Mouse (Mus musculus): ENCODE data around the gene Cyp4v3. TPM values are rescaled to one million over a fixed set of nuclear protein-coding genes. Genes with fewer than 3 reads are reported as not detected.

Gene Cyp4v3
- polyA plus RNA-seq, 1 experiment from 2014 or later: 1.4 TPM

DNA sequence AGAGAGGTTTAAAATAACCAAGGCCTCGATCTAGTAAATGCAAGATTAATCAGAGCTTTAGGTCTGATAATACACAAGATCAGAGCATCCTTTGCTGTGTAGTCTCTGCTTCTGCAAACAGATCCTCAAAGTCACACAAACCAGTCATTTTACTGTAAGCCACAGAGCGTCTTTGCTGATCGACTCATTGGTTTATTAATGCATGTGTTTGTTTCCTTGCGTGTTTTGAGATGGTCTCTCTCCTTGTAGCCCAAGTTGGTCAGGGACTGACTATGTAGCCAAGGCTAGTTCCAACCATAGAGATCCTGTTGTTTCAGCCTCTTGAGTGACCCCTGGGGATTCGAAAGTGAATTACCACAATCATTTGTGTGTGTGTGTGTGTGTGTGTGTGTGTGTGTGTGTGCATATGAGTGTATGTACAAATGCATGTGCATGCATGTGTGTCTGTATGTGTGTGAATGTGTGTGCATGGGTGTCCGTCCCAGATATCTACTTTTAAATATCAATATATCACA is 26.1 kb upstream of the Cyp4v3 start:
- Histone ChIP-seq H3K4me1 (replicated peaks; ENCODE audit: control insufficient read depth, insufficient read depth, low read length) (peaks cover 8% of the 10 kb centered on the region; the same call in 1 of the 2 replicates), H3K27me3 (replicated peaks; ENCODE audit: control insufficient read depth, insufficient read depth, low read length) (no peaks in the 10 kb centered on the region), H3K4me3 (ENCODE audit: low read depth, low read length) (peak overlapping the region; percentile 60; the same call in 1 of the 2 replicates), H3K36me3 (ENCODE audit: control insufficient read depth, insufficient read depth, low read length) (no peaks in the 10 kb centered on the region), H3K4me2 (ENCODE audit: low read length) (peak overlapping the region; percentile 87), H3K9me3 (ENCODE audit: control insufficient read depth, low read length) (no peaks in the 10 kb centered on the region), H3K27ac (ENCODE audit: low read depth) (no peak overlapping the region), H3K9ac (ENCODE audit: low read length) (peak overlapping the region; percentile 82; the same call in 1 of the 2 replicates)
- WGBS: 81% methylated on average over 6 of the region's 6 CpGs
- no peak for ATAC-seq (replicated peaks; ENCODE audit: low FRiP score, low TSS enrichment, low read depth)
- DNase-seq (ENCODE audit: low spot score): no peak

DNA sequence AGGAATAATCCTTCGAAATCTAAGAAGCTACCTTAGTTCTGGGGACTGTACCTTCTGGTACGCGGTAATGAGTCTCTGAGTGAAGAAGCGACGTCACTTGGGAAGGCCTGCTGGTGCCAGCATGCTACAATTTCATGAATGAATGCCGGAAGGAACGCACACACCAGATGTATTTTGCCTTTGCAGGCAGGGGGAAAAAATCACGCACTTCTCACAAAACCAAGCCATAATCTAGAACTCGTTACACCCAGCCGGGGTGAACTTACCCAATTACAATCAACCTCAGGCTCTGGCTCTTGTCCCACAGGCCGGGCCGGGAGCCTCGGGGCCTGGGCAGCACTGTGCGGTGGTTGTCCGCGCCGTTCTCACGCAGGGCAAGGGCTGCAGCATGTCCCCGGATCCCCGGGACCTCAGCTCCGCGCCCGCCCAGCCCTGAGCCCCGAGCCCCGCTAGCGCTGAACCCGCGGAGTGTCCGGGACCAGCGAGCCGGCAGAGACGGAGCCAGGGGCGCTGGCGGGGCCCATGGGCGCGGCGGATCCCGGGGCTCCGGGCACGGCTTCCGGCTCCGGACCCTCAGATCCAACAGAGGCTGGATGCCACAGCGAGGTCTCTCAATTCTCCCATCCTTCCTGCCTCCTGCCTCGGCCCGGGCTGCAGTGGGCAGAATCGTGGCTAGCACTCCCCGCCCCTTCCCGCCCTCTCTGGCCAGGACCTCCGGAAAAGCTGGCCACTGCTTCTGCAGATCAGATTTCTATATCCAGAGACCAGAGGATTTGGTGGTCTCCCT is 25.3 kb upstream of the Cyp4v3 start:
- Histone ChIP-seq H3K9ac (ENCODE audit: low read length) (peak overlapping the region; percentile 82), H3K4me1 (replicated peaks; ENCODE audit: control insufficient read depth, insufficient read depth, low read length) (peaks cover 8% of the 10 kb centered on the region; the same call in 1 of the 2 replicates), H3K9me3 (ENCODE audit: control insufficient read depth, low read length) (no peaks in the 10 kb centered on the region), H3K4me2 (ENCODE audit: low read length) (peak overlapping the region; percentile 87), H3K27me3 (replicated peaks; ENCODE audit: control insufficient read depth, insufficient read depth, low read length) (no peaks in the 10 kb centered on the region), H3K36me3 (ENCODE audit: control insufficient read depth, insufficient read depth, low read length) (peaks cover 7% of the 10 kb centered on the region), H3K27ac (ENCODE audit: low read depth) (0 out of 2 replicates have a peak overlapping the region, but pooled peaks have one; percentile 43), H3K4me3 (ENCODE audit: low read depth, low read length) (peak overlapping the region; percentile 60)
- 3% methylated on average over 48 of the region's 49 CpGs for WGBS
- ATAC-seq (replicated peaks; ENCODE audit: low FRiP score, low TSS enrichment, low read depth): peak; percentile 50
- peak; percentile 80 for DNase-seq (ENCODE audit: low spot score)

- Histone ChIP-seq H3K27ac (ENCODE audit: low read depth) (peak overlapping the region; percentile 23; the same call in 1 of the 2 replicates), H3K36me3 (ENCODE audit: control insufficient read depth, insufficient read depth, low read length) (peaks cover 18% of the 10 kb centered on the region), H3K4me1 (replicated peaks; ENCODE audit: control insufficient read depth, insufficient read depth, low read length) (peaks cover 8% of the 10 kb centered on the region; the same call in 1 of the 2 replicates), H3K4me2 (ENCODE audit: low read length) (no peak overlapping the region), H3K4me3 (ENCODE audit: low read depth, low read length) (no peak overlapping the region), H3K27me3 (replicated peaks; ENCODE audit: control insufficient read depth, insufficient read depth, low read length) (no peaks in the 10 kb centered on the region), H3K9ac (ENCODE audit: low read length) (no peak overlapping the region), H3K9me3 (ENCODE audit: control insufficient read depth, low read length) (no peaks in the 10 kb centered on the region)
- 80% methylated on average over 6 of the region's 6 CpGs for WGBS
- DNase-seq (ENCODE audit: low spot score): no peak
- no peak for ATAC-seq (replicated peaks; ENCODE audit: low FRiP score, low TSS enrichment, low read depth)
Measured at GRCm38 (mm10) chr8:45355809-45356208, 22.8 kb upstream of the Cyp4v3 start.

- DNase-seq (ENCODE audit: low spot score): peak; percentile 92
- peak; percentile 53; the same call in 1 of the 2 replicates for ATAC-seq (replicated peaks; ENCODE audit: low FRiP score, low TSS enrichment, low read depth)
- Histone ChIP-seq H3K9me3 (ENCODE audit: control insufficient read depth, low read length) (no peaks in the 10 kb centered on the region), H3K4me2 (ENCODE audit: low read length) (no peak overlapping the region), H3K4me1 (replicated peaks; ENCODE audit: control insufficient read depth, insufficient read depth, low read length) (no peaks in the 10 kb centered on the region), H3K36me3 (ENCODE audit: control insufficient read depth, insufficient read depth, low read length) (peaks cover 31% of the 10 kb centered on the region), H3K9ac (ENCODE audit: low read length) (no peak overlapping the region), H3K27me3 (replicated peaks; ENCODE audit: control insufficient read depth, insufficient read depth, low read length) (no peaks in the 10 kb centered on the region), H3K27ac (ENCODE audit: low read depth) (no peak overlapping the region), H3K4me3 (ENCODE audit: low read depth, low read length) (no peak overlapping the region)
- WGBS: 19% methylated on average over 6 of the region's 6 CpGs
Measured at GRCm38 (mm10) chr8:45345031-45345430, 12.0 kb upstream of the Cyp4v3 start.

DNA sequence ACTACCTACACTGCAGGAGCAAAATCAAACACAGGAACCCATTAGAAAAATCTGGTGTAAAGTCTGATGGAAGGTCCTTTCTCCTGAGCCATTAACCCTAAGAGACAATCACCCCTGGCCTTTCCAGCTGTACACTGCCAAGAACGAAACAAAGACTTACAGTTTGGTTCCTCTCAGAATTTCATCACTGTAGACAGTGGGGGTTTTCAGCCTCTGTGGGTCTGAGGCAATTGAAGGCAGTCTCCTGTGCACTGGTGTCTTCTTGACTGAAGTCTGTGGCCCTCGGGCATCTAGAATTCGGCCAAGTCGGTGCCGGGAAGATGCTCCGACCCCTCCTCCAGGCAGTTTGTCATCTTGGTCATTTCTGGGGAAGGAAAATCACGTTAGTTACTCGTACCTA is 11.3 kb upstream of the Cyp4v3 start:
- Histone ChIP-seq H3K36me3 (ENCODE audit: control insufficient read depth, insufficient read depth, low read length) (peaks cover 35% of the 10 kb centered on the region), H3K9me3 (ENCODE audit: control insufficient read depth, low read length) (no peaks in the 10 kb centered on the region), H3K4me3 (ENCODE audit: low read depth, low read length) (no peak overlapping the region), H3K4me1 (replicated peaks; ENCODE audit: control insufficient read depth, insufficient read depth, low read length) (no peaks in the 10 kb centered on the region), H3K4me2 (ENCODE audit: low read length) (no peak overlapping the region), H3K9ac (ENCODE audit: low read length) (no peak overlapping the region), H3K27me3 (replicated peaks; ENCODE audit: control insufficient read depth, insufficient read depth, low read length) (no peaks in the 10 kb centered on the region), H3K27ac (ENCODE audit: low read depth) (no peak overlapping the region)
- peak; percentile 23 for DNase-seq (ENCODE audit: low spot score)
- 92% methylated on average over 8 of the region's 8 CpGs for WGBS
- no peak for ATAC-seq (replicated peaks; ENCODE audit: low FRiP score, low TSS enrichment, low read depth)

DNA sequence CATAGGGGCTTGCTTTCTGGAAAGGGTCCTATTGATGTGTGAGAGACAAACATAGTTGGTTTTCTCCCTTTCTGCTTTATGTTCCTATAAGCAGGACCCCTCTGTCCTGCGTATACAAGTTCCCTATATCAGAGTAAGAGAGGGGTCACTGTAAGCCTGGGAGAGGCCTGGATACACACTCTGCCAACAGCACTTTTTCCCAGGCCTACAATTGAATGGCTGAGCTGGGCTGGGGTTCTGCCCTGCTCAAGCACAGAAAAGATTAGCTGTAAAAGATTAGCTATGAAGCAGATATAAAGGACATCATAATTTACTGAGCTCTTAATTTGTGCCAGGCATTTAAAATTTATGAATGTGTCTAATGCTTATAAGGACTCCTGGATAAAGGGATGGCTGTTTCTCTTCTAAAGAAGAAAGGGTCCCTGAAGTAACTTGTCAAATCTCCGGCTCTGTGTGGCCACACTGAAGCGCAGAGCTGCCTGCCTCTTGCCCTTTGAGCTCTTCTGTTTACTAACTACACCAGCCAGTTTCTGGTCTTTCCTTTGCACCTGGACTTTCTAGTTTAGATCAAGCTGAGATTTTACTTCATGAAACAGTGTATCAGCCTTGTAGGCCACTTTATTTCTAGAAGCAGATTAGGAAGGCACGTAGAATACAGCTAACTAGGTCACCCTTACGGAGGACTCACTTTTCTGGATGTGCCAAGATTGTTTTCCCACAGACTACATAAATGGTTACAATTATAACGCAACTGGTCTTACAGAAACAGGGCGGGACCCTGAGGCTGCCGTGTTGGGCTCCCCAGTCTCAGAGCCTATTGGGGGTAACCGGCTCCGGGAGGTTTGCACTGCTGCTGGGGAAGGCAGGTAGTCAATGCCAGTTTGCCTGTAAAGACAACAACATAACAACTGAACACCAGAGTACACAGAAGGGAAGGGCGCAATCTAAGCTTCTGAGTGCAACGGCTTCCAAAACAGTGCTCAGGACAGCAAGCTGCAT is 8.9 kb upstream of the Cyp4v3 start:
- H3K9ac ChIP-seq (ENCODE audit: low read length): no peak overlapping the region
- H3K4me1 ChIP-seq (replicated peaks; ENCODE audit: control insufficient read depth, insufficient read depth, low read length): no peaks in the 10 kb centered on the region
- peak overlapping the region; percentile 22; the same call in 1 of the 2 replicates for H3K27ac ChIP-seq (ENCODE audit: low read depth)
- H3K4me3 ChIP-seq (ENCODE audit: low read depth, low read length): no peak overlapping the region
- H3K36me3 ChIP-seq (ENCODE audit: control insufficient read depth, insufficient read depth, low read length): peaks cover 35% of the 10 kb centered on the region
- H3K27me3 ChIP-seq (replicated peaks; ENCODE audit: control insufficient read depth, insufficient read depth, low read length): no peaks in the 10 kb centered on the region
- H3K9me3 ChIP-seq (ENCODE audit: control insufficient read depth, low read length): no peaks in the 10 kb centered on the region
- ATAC-seq (replicated peaks; ENCODE audit: low FRiP score, low TSS enrichment, low read depth): no peak
- peak; percentile 40 for DNase-seq (ENCODE audit: low spot score)
- H3K4me2 ChIP-seq (ENCODE audit: low read length): no peak overlapping the region
- 73% methylated on average over 12 of the region's 12 CpGs for WGBS

DNA sequence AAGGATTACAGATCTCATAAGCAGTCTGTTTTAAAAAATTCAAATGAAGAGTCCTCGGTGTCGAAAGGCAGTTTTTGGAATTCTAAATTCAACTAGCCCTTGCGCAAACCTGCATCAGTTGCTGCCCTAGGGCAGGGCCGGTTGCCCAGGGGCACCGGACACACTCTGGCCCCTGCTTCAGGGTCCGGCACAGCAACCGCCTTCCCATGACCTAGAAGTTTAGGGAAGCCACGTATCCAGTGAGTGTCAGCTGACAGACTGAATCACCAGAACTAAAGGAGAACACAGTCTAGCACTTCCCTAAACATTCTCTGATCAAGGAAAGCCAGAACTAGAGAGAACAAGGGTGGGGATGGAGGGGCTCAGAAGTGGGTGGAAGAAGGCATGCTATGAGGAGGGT is 477 bp upstream of the Cyp4v3 start:
- Histone ChIP-seq H3K4me2 (ENCODE audit: low read length) (peak overlapping the region; percentile 63), H3K36me3 (ENCODE audit: control insufficient read depth, insufficient read depth, low read length) (no peaks in the 10 kb centered on the region), H3K9me3 (ENCODE audit: control insufficient read depth, low read length) (no peaks in the 10 kb centered on the region), H3K4me3 (ENCODE audit: low read depth, low read length) (peak overlapping the region; percentile 55), H3K9ac (ENCODE audit: low read length) (peak overlapping the region; percentile 49), H3K4me1 (replicated peaks; ENCODE audit: control insufficient read depth, insufficient read depth, low read length) (no peaks in the 10 kb centered on the region), H3K27me3 (replicated peaks; ENCODE audit: control insufficient read depth, insufficient read depth, low read length) (0 out of 2 replicates have a peak, but pooled peaks cover 3% of the 10 kb centered on the region), H3K27ac (ENCODE audit: low read depth) (no peak overlapping the region)
- DNase-seq (ENCODE audit: low spot score) (no peak), ATAC-seq (replicated peaks; ENCODE audit: low FRiP score, low TSS enrichment, low read depth) (no peak)
- 9% methylated on average over 8 of the region's 8 CpGs for WGBS

DNA sequence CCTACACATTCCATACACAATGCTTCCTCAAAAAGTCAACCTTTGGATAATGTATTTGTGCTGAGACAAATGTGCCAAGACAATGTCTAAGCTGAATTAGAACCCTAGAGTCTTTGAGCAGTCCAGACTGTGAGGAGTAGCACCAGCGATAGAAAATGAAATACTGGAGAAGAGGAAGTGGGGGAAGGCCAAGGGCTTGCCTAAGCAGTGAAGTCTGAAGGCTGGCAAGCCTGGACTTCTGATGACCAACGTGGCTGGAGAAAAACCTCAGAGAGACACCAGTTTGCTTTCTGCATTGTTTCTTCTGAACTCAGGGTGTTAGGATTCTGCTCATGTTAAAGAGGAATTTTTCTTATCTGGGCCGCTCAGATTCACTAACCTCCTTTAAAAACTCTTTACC is 2.2 kb downstream of the Cyp4v3 start:
- H3K36me3 ChIP-seq (ENCODE audit: control insufficient read depth, insufficient read depth, low read length): no peaks in the 10 kb centered on the region
- no peaks in the 10 kb centered on the region for H3K9me3 ChIP-seq (ENCODE audit: control insufficient read depth, low read length)
- no peak overlapping the region for H3K4me3 ChIP-seq (ENCODE audit: low read depth, low read length)
- no peak overlapping the region for H3K9ac ChIP-seq (ENCODE audit: low read length)
- peak; percentile 38 for DNase-seq (ENCODE audit: low spot score)
- no peak overlapping the region for H3K27ac ChIP-seq (ENCODE audit: low read depth)
- 73% methylated on average over 3 of the region's 3 CpGs for WGBS
- H3K4me1 ChIP-seq (replicated peaks; ENCODE audit: control insufficient read depth, insufficient read depth, low read length): no peaks in the 10 kb centered on the region
- ATAC-seq (replicated peaks; ENCODE audit: low FRiP score, low TSS enrichment, low read depth): no peak
- H3K4me2 ChIP-seq (ENCODE audit: low read length): no peak overlapping the region
- H3K27me3 ChIP-seq (replicated peaks; ENCODE audit: control insufficient read depth, insufficient read depth, low read length): 0 out of 2 replicates have a peak, but pooled peaks cover 3% of the 10 kb centered on the region

Measured in intestine, embryonic 14.5 days (tissue).